Mouse (Mus musculus) cerebellum, adult 2 months (tissue): Measurements from ENCODE around the gene Tifa. TPM values are rescaled to one million over a fixed set of nuclear protein-coding genes. Genes with fewer than 3 reads are reported as not detected.

ENCODE experiments used
- DNase-seq, 2 experiments: peaks; one replicate each; pipeline ENCODE4 v3.0.0; 2021
- H3K27ac ChIP-seq: fragments of 200-500 bp; 2 replicates; pipeline ENCODE4 v1.5.1; 2012; ENCODE audit warnings: low read length, control low read depth, inconsistent platforms; ENCODE audit not compliant: insufficient read depth
- H3K27me3 ChIP-seq: fragments of 200-500 bp; 2 replicates; pipeline ENCODE4 v1.6.1; 2012; ENCODE audit warnings: inconsistent platforms, mild to moderate bottlenecking, low read length, moderate library complexity; ENCODE audit not compliant: control insufficient read depth, insufficient read depth
- H3K4me1 ChIP-seq: fragments of 200-500 bp; 2 replicates; pipeline ENCODE4 v1.6.1; 2011; ENCODE audit warnings: low read length; ENCODE audit not compliant: control insufficient read depth, insufficient read depth
- H3K4me3 ChIP-seq: fragments of 200-500 bp; replicated peaks from 2 replicates; pipeline ENCODE3; 2011; ENCODE audit warnings: mild to moderate bottlenecking, low read depth, low read length, control low read depth; ENCODE audit not compliant: insufficient read depth
- CTCF ChIP-seq: fragments of 200-500 bp; IDR thresholded peaks from 2 replicates; pipeline ENCODE4 v1.5.1; 2011; ENCODE audit warnings: low read depth, mild to moderate bottlenecking, control low read depth, low read length, moderate library complexity, borderline replicate concordance; ENCODE audit not compliant: insufficient read depth
- POLR2A ChIP-seq: fragments of 200-500 bp; IDR thresholded peaks from 2 replicates; pipeline ENCODE4 v1.6.1; 2011; ENCODE audit warnings: low read length, control low read depth, borderline replicate concordance; ENCODE audit not compliant: insufficient read depth
- WGBS: fragments of 180-500 bp; shearing (Covaris S2); methylation state at CpG from one replicate; pipeline ENCODE4 v1.1.7; 2018; 5-methylcytosine and 5-hydroxymethylcytosine counted together
- polyA plus RNA-seq: library from polyadenylated mRNA; depleted of rRNA; stranded (reverse); fragments of >200 nt; gene quantifications from 2 replicates; pipeline ENCODE4 v1.2.3, GENCODE M21; 2012

The Tifa gene
- polyA plus RNA-seq, 1 experiment, result 4.3 TPM

- TF ChIP-seq POLR2A, result no peak
- TF ChIP-seq CTCF, result no peak
- DNase-seq, result no peak
- WGBS, result 85% methylated on average over 11 of the region's 11 CpGs
- Histone ChIP-seq H3K27me3 (no peaks in the 10 kb centered on the region), H3K27ac (no peak overlapping the region), H3K4me1 (no peaks in the 10 kb centered on the region), H3K4me3 (no peak overlapping the region)
Observed at GRCm38 (mm10) chr3:127818694-127819663, 29.4 kb downstream of the Tifa start.

DNA sequence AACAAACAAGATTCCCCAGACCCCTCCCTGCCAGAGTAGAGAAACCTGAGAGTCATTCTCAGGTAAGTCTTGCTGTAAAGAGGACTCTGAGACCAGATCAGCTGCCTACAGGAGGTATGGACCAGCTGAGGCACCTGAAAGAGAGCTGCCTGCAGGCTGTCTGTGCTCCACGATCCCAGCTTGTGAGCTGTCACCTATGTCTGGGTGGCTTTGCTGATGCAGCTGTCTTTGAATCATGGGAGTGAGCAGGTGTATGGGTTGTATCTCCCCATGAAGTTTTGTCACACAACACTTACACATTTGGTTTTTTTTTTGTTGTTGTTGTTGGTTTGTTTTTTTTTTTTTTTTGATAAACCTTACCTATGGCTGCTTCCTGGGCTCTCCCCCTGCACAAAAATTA is 30.8 kb downstream of the Tifa start:
- DNase-seq, result no peak
- Histone ChIP-seq H3K27me3 (no peaks in the 10 kb centered on the region), H3K4me3 (no peak overlapping the region), H3K27ac (no peak overlapping the region), H3K4me1 (no peaks in the 10 kb centered on the region)
- TF ChIP-seq POLR2A, result no peak
- TF ChIP-seq CTCF, result no peak
- WGBS, result 93% methylated on average over 1 of the region's 1 CpGs

- DNase-seq, result no peak
- 83% methylated on average over 5 of the region's 5 CpGs for WGBS
- TF ChIP-seq CTCF (no peak), POLR2A (no peak)
Observed at GRCm38 (mm10) chr3:127821209-127821608, 31.6 kb downstream of the Tifa start.

GRCm38 (mm10) chr3:127823886-127824863 is 34.6 kb downstream of the Tifa start:
- DNase-seq, result no peak
- H3K4me3 ChIP-seq, result no peak overlapping the region
- H3K27me3 ChIP-seq, result no peaks in the 10 kb centered on the region
- H3K27ac ChIP-seq, result no peak overlapping the region
- H3K4me1 ChIP-seq, result no peaks in the 10 kb centered on the region
- WGBS, result 87% methylated on average over 17 of the region's 17 CpGs
- no peak for TF ChIP-seq CTCF
- no peak for TF ChIP-seq POLR2A

More at GRCm38 (mm10) chr3:127821209-127821608, 31.6 kb downstream of the Tifa start:
- no peaks in the 10 kb centered on the region for H3K4me1 ChIP-seq
- H3K4me3 ChIP-seq, result no peak overlapping the region
- H3K27ac ChIP-seq, result no peak overlapping the region
- no peaks in the 10 kb centered on the region for H3K27me3 ChIP-seq

GRCm38 (mm10) chr3:127826503-127826902 is 36.9 kb downstream of the Tifa start:
- no peak for TF ChIP-seq CTCF
- TF ChIP-seq POLR2A, result no peak
- Histone ChIP-seq H3K4me1 (no peaks in the 10 kb centered on the region), H3K27ac (no peak overlapping the region), H3K4me3 (no peak overlapping the region), H3K27me3 (no peaks in the 10 kb centered on the region)
- WGBS, result 79% methylated on average over 7 of the region's 7 CpGs
- DNase-seq, result no peak

DNA sequence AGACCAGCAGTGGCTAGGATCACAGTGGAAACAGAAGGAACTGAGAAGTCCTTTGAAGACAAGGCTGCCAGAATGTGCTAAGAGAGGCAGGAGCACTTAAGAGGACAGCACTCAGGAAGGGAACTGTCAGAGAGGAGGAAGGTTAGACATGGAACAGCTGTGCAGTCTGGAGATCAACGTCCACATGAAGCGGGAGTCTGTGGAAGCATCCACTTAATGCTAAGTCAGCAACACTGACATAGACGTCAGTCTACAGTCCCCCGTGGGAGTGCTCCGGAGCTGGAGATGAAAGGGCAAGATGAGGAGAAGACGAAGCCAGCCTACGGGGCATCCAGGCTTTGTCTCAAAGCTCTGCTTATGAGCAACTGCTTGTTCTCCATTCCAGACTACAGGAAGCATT is 37.5 kb downstream of the Tifa start:
- 43% methylated on average over 7 of the region's 7 CpGs for WGBS

GRCm38 (mm10) chr3:127830183-127830582 is 40.6 kb downstream of the Tifa start:
- Histone ChIP-seq H3K4me1 (no peaks in the 10 kb centered on the region), H3K4me3 (no peak overlapping the region), H3K27ac (no peak overlapping the region), H3K27me3 (no peaks in the 10 kb centered on the region)
- 93% methylated on average over 10 of the region's 10 CpGs for WGBS
- TF ChIP-seq POLR2A (no peak), CTCF (no peak)
- DNase-seq, result no peak

More for the DNA sequence above, 37.5 kb downstream of the Tifa start:
- Histone ChIP-seq H3K4me3 (no peak overlapping the region), H3K27me3 (no peaks in the 10 kb centered on the region), H3K4me1 (no peaks in the 10 kb centered on the region), H3K27ac (no peak overlapping the region)
- no peak for DNase-seq
- TF ChIP-seq CTCF, result no peak
- no peak for TF ChIP-seq POLR2A
